Mouse (Mus musculus): ENCODE measurements around the gene Mus81.

The Mus81 gene

GRCm38 (mm10) chr19:5445747-5446146, 42.5 kb downstream of the Mus81 start:
- no peak for DNase-seq (ENCODE audit: low spot score in 2 of 2)

- no peak for DNase-seq (ENCODE audit: low spot score in 2 of 2)
Measured at GRCm38 (mm10) chr19:5444954-5445353, 43.2 kb downstream of the Mus81 start.

- DNase-seq (ENCODE audit: low spot score in 2 of 2): no peak
Measured at GRCm38 (mm10) chr19:5444371-5444908, 43.8 kb downstream of the Mus81 start.

GRCm38 (mm10) chr19:5433951-5434350, 54.3 kb downstream of the Mus81 start:
- DNase-seq (ENCODE audit: low spot score in 2 of 2): no peak

GRCm38 (mm10) chr19:5432992-5433852, 55.0 kb downstream of the Mus81 start:
- no peak for DNase-seq (ENCODE audit: low spot score in 2 of 2)

All from spleen, postnatal 14 days (tissue).